Mouse (Mus musculus) MEL (cell line): ENCODE data around the gene Cabp4.

Source experiments
- CTCF ChIP-seq, 3 experiments: IDR thresholded peaks in 2 of 3; conservative IDR thresholded peaks in 1 of 3; 2 replicates each; pipeline ENCODE4 v1.5.1; 2011 to 2012; ENCODE audit warnings: low read length in 3 of 3, low read depth in 2 of 3, mild to moderate bottlenecking in 2 of 3, improper control_type of control experiment in 1 of 3, inconsistent platforms in 1 of 3, mixed read lengths in 1 of 3, moderate library complexity in 1 of 3; ENCODE audit not compliant: control insufficient read depth in 1 of 3, insufficient read depth in 1 of 3, poor library complexity in 1 of 3, severe bottlenecking in 1 of 3
- ETS1 ChIP-seq: IDR thresholded peaks from 2 replicates; pipeline ENCODE4 v1.6.1; 2012; ENCODE audit warnings: low read depth, mild to moderate bottlenecking, inconsistent platforms, low read length, improper control_type of control experiment, moderate library complexity
- SIN3A ChIP-seq: IDR thresholded peaks from 2 replicates; pipeline ENCODE4 v1.6.1; 2012; ENCODE audit warnings: low read length, improper control_type of control experiment, inconsistent platforms
- TBP ChIP-seq: IDR thresholded peaks from 2 replicates; pipeline ENCODE4 v1.8.0; 2011; ENCODE audit warnings: low read depth, low read length, improper control_type of control experiment
- ZC3H11A ChIP-seq: IDR thresholded peaks from 2 replicates; pipeline ENCODE4 v1.6.1; 2012; ENCODE audit warnings: low read depth, mild to moderate bottlenecking, inconsistent platforms, low read length, improper control_type of control experiment

DNA sequence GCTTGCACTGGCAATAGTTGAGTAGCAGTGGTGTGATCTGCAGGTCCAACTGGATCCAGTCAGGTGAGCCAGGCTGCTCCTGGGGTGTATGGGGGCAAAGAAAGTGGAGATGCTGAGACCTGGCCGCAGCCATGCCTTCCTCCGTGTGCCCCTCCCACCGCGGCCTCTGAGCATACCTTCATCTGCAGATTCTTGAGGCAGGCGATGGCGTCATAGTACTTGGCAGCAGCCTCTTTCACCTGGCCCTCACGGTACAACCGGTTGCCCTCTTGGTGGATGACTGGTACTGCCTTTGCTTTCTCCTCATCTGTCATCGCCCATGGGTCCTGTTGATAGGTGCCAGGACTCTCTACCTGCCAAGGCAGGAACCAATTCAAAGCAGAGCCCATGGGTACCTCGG is 28.7 kb downstream of the Cabp4 start:
- TF ChIP-seq ETS1 (no peak), CTCF (IDR thresholded peaks at IDR 0.05 in 2 of 3, conservative IDR thresholded peaks at IDR 0.05 in 1 of 3; ENCODE audit: control insufficient read depth in 1 of 3, insufficient read depth in 1 of 3, low read depth in 2 of 3, low read length in 3 of 3, poor library complexity in 1 of 3, severe bottlenecking in 1 of 3) (no peak), TBP (no peak), ZC3H11A (no peak), SIN3A (no peak)
